Mouse (Mus musculus): ENCODE data around the gene Tgds. TPM values are rescaled to one million over a fixed set of nuclear protein-coding genes. Genes with fewer than 3 reads are reported as not detected.

The Tgds gene
- polyA plus RNA-seq, 1 experiment from 2014 or later, result 32.3 TPM

- DNase-seq (ENCODE audit: low spot score) (peak; percentile 61), ATAC-seq (ENCODE audit: low FRiP score) (peak; percentile 67)
- Histone ChIP-seq H3K9me3 (ENCODE audit: control insufficient read depth, low read length) (no peaks in the 10 kb centered on the region), H3K27me3 (ENCODE audit: control insufficient read depth, insufficient read depth, low read length) (no peaks in the 10 kb centered on the region), H3K9ac (ENCODE audit: low read depth, low read length) (peak overlapping the region; percentile 61), H3K36me3 (ENCODE audit: control insufficient read depth, insufficient read depth, low read length) (no peaks in the 10 kb centered on the region), H3K4me3 (ENCODE audit: low read depth, low read length) (peak overlapping the region; percentile 55), H3K27ac (ENCODE audit: low read depth, low read length) (0 out of 2 replicates have a peak overlapping the region, but pooled peaks have one; percentile 12), H3K4me1 (replicated peaks; ENCODE audit: control insufficient read depth, insufficient read depth, low read length) (no peaks in the 10 kb centered on the region), H3K4me2 (replicated peaks; ENCODE audit: low read depth, low read length) (peak overlapping the region; percentile 51)
- 10% methylated on average over 22 of the region's 22 CpGs for WGBS
Measured at GRCm38 (mm10) chr14:118088437-118089207, 43.9 kb downstream of the Tgds start.

GRCm38 (mm10) chr14:118086271-118087035, 46.1 kb downstream of the Tgds start:
- 36% methylated on average over 5 of the region's 5 CpGs for WGBS
- Histone ChIP-seq H3K9ac (ENCODE audit: low read depth, low read length) (no peak overlapping the region), H3K4me1 (replicated peaks; ENCODE audit: control insufficient read depth, insufficient read depth, low read length) (no peaks in the 10 kb centered on the region), H3K4me2 (replicated peaks; ENCODE audit: low read depth, low read length) (no peak overlapping the region), H3K27ac (ENCODE audit: low read depth, low read length) (no peak overlapping the region), H3K36me3 (ENCODE audit: control insufficient read depth, insufficient read depth, low read length) (no peaks in the 10 kb centered on the region), H3K27me3 (ENCODE audit: control insufficient read depth, insufficient read depth, low read length) (no peaks in the 10 kb centered on the region), H3K4me3 (ENCODE audit: low read depth, low read length) (no peak overlapping the region), H3K9me3 (ENCODE audit: control insufficient read depth, low read length) (no peaks in the 10 kb centered on the region)
- DNase-seq (ENCODE audit: low spot score), result no peak
- no peak for ATAC-seq (ENCODE audit: low FRiP score)

GRCm38 (mm10) chr14:118083851-118084250, 48.7 kb downstream of the Tgds start:
- no peak overlapping the region for H3K4me2 ChIP-seq (replicated peaks; ENCODE audit: low read depth, low read length)
- ATAC-seq (ENCODE audit: low FRiP score) (no peak), DNase-seq (ENCODE audit: low spot score) (no peak)
- H3K36me3 ChIP-seq (ENCODE audit: control insufficient read depth, insufficient read depth, low read length), result no peaks in the 10 kb centered on the region
- no peak overlapping the region for H3K27ac ChIP-seq (ENCODE audit: low read depth, low read length)
- H3K9ac ChIP-seq (ENCODE audit: low read depth, low read length), result no peak overlapping the region
- no peak overlapping the region for H3K4me3 ChIP-seq (ENCODE audit: low read depth, low read length)
- no peaks in the 10 kb centered on the region for H3K9me3 ChIP-seq (ENCODE audit: control insufficient read depth, low read length)
- WGBS, result 84% methylated on average over 6 of the region's 6 CpGs
- H3K27me3 ChIP-seq (ENCODE audit: control insufficient read depth, insufficient read depth, low read length), result no peaks in the 10 kb centered on the region
- 0 out of 2 replicates have a peak, but pooled peaks cover 2% of the 10 kb centered on the region for H3K4me1 ChIP-seq (replicated peaks; ENCODE audit: control insufficient read depth, insufficient read depth, low read length)

- H3K4me3 ChIP-seq (ENCODE audit: low read depth, low read length), result no peak overlapping the region
- H3K9ac ChIP-seq (ENCODE audit: low read depth, low read length), result no peak overlapping the region
- H3K4me2 ChIP-seq (replicated peaks; ENCODE audit: low read depth, low read length), result no peak overlapping the region
- DNase-seq (ENCODE audit: low spot score), result peak; percentile 28
- 48% methylated on average over 11 of the region's 11 CpGs for WGBS
- H3K27ac ChIP-seq (ENCODE audit: low read depth, low read length), result no peak overlapping the region
- H3K4me1 ChIP-seq (replicated peaks; ENCODE audit: control insufficient read depth, insufficient read depth, low read length), result 0 out of 2 replicates have a peak, but pooled peaks cover 2% of the 10 kb centered on the region
- H3K9me3 ChIP-seq (ENCODE audit: control insufficient read depth, low read length), result no peaks in the 10 kb centered on the region
- H3K36me3 ChIP-seq (ENCODE audit: control insufficient read depth, insufficient read depth, low read length), result no peaks in the 10 kb centered on the region
- no peak for ATAC-seq (ENCODE audit: low FRiP score)
- no peaks in the 10 kb centered on the region for H3K27me3 ChIP-seq (ENCODE audit: control insufficient read depth, insufficient read depth, low read length)
Measured at GRCm38 (mm10) chr14:118080606-118081005, 51.9 kb downstream of the Tgds start.

- DNase-seq (ENCODE audit: low spot score) (no peak), ATAC-seq (ENCODE audit: low FRiP score) (no peak)
- H3K9me3 ChIP-seq (ENCODE audit: control insufficient read depth, low read length), result no peaks in the 10 kb centered on the region
- H3K4me2 ChIP-seq (replicated peaks; ENCODE audit: low read depth, low read length), result no peak overlapping the region
- no peak overlapping the region for H3K9ac ChIP-seq (ENCODE audit: low read depth, low read length)
- no peak overlapping the region for H3K4me3 ChIP-seq (ENCODE audit: low read depth, low read length)
- WGBS, result 87% methylated on average over 12 of the region's 12 CpGs
- no peak overlapping the region for H3K27ac ChIP-seq (ENCODE audit: low read depth, low read length)
- no peaks in the 10 kb centered on the region for H3K36me3 ChIP-seq (ENCODE audit: control insufficient read depth, insufficient read depth, low read length)
- H3K27me3 ChIP-seq (ENCODE audit: control insufficient read depth, insufficient read depth, low read length), result no peaks in the 10 kb centered on the region
- no peaks in the 10 kb centered on the region for H3K4me1 ChIP-seq (replicated peaks; ENCODE audit: control insufficient read depth, insufficient read depth, low read length)
Measured at GRCm38 (mm10) chr14:118070100-118070499, 62.5 kb downstream of the Tgds start.

GRCm38 (mm10) chr14:118069439-118070079, 63.0 kb downstream of the Tgds start:
- Histone ChIP-seq H3K4me2 (replicated peaks; ENCODE audit: low read depth, low read length) (no peak overlapping the region), H3K27me3 (ENCODE audit: control insufficient read depth, insufficient read depth, low read length) (no peaks in the 10 kb centered on the region), H3K4me3 (ENCODE audit: low read depth, low read length) (no peak overlapping the region), H3K4me1 (replicated peaks; ENCODE audit: control insufficient read depth, insufficient read depth, low read length) (no peaks in the 10 kb centered on the region), H3K9ac (ENCODE audit: low read depth, low read length) (no peak overlapping the region), H3K27ac (ENCODE audit: low read depth, low read length) (no peak overlapping the region), H3K9me3 (ENCODE audit: control insufficient read depth, low read length) (no peaks in the 10 kb centered on the region), H3K36me3 (ENCODE audit: control insufficient read depth, insufficient read depth, low read length) (no peaks in the 10 kb centered on the region)
- 85% methylated on average over 12 of the region's 12 CpGs for WGBS
- no peak for DNase-seq (ENCODE audit: low spot score)
- ATAC-seq (ENCODE audit: low FRiP score), result no peak

Other genes with a start within 250 kb of the Tgds start
- gene Dct, start 80.5 kb downstream of the Tgds start, polyA plus RNA-seq (2014; fragmentation: Nextera tagmentation; extraction: Ambion mirVana), result 3.1 and 4.9 TPM in 2 replicates
- gene Gpr180, start 4.4 kb upstream of the Tgds start, polyA plus RNA-seq (2014; fragmentation: Nextera tagmentation; extraction: Ambion mirVana), result 35.8 and 36.2 TPM in 2 replicates
- 10.7 and 12.6 TPM in 2 replicates for gene Sox21, start 104.3 kb upstream of the Tgds start, polyA plus RNA-seq (2014; fragmentation: Nextera tagmentation; extraction: Ambion mirVana)
- not detected in 2 replicates for gene Gm9376, start 134.2 kb upstream of the Tgds start, polyA plus RNA-seq (2014; fragmentation: Nextera tagmentation; extraction: Ambion mirVana)